Mouse (Mus musculus): ENCODE data around the gene Lat2.

GRCm38 (mm10) chr5:134644643-134645118 lies 29.9 kb upstream of the Lat2 start:
- TF ChIP-seq CTCF (IDR thresholded peaks at IDR 0.05; ENCODE audit: low read depth) (no peak), EP300 (IDR thresholded peaks at IDR 0.05; ENCODE audit: low read depth) (no peak)
